ENCODE assay signal across 8 mouse cellular contexts in the genomic region with DNA sequence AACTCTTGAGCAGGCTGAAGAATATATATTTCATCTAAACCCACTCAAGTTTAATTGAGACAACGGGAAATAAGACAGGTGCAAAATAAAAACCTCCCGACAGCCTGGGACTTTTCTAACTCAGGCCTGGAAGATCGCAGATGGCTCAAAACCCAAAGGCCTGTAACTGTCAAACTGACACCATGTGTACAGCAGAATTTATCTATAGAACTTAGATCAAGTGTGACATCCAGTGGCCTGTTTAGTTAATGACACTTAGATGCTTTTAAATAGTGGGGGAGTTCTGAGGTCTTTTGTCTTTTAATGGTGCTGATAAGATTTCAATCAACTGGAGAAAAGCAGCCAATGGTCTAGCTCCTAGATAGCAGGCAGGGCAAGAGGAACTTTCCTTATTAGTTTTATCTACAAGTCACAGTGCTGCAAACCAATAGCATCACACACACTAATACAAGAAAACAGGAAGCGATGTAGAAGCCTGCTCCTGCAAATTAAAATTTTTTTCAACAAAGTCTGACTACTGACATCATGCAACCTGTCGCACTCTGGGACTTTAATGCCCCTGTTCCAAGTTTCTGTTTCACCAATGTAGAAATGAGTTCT.
DNase-seq lines count a peak whose midpoint lies in the region; ATAC-seq lines count a peak whose summit lies in the region.

No protein-coding gene starts in this region.

- no peak overlapping the region for H3K4me3 ChIP-seq in limb, embryonic 13.5 days
- H3K4me3 ChIP-seq in limb, embryonic 10.5 days: no peak overlapping the region

- no peak overlapping the region for H3K4me2 ChIP-seq in limb, embryonic 13.5 days (replicated peaks)

- H3K4me1 ChIP-seq in limb, embryonic 13.5 days: no peaks in the 10 kb centered on the region
- H3K4me1 ChIP-seq in limb, embryonic 10.5 days: no peaks in the 10 kb centered on the region

- ATAC-seq in limb, embryonic 13.5 days (ENCODE audit: low FRiP score, low read depth): peak; percentile 32; the same call in 1 of the 2 replicates

- no peak overlapping the region for H3K27ac ChIP-seq in limb, embryonic 13.5 days
- H3K27ac ChIP-seq in limb, embryonic 10.5 days: no peak overlapping the region

- peak; percentile 42 for DNase-seq in embryo, embryonic 10 days (ENCODE audit: low spot score)
- DNase-seq in embryo, embryonic 9.5 days (ENCODE audit: extremely low spot score): no peak
- no peak for DNase-seq in limb, embryonic 10.5 days (ENCODE audit: low spot score)
- DNase-seq in WW6 (ENCODE audit: low read depth, low spot score): peak; percentile 1
- peak; percentile 12 for DNase-seq in mesoderm, embryonic 11.5 days (ENCODE audit: low read depth, low spot score)
- no peak for DNase-seq in adrenal gland, postnatal 25 days
- DNase-seq in right cerebral cortex, postnatal 4 days: no peak

- peaks cover 24% of the 10 kb centered on the region for H3K27me3 ChIP-seq in limb, embryonic 13.5 days
- H3K27me3 ChIP-seq in limb, embryonic 10.5 days (ENCODE audit: low read depth, poor library complexity, severe bottlenecking): peaks cover 11% of the 10 kb centered on the region; the same call in 1 of the 2 replicates

- WGBS in limb, embryonic 13.5 days: 65% methylated on average over 5 of the region's 5 CpGs
- 81% methylated on average over 5 of the region's 5 CpGs for WGBS in limb, embryonic 10.5 days

- no peaks in the 10 kb centered on the region for H3K36me3 ChIP-seq in limb, embryonic 13.5 days
- H3K36me3 ChIP-seq in limb, embryonic 10.5 days: no peaks in the 10 kb centered on the region

- H3K9ac ChIP-seq in limb, embryonic 13.5 days: no peak overlapping the region

- H3K9me3 ChIP-seq in limb, embryonic 13.5 days: no peaks in the 10 kb centered on the region
- H3K9me3 ChIP-seq in limb, embryonic 10.5 days (replicated peaks): no peaks in the 10 kb centered on the region

Comparison
In these comparisons a context has a peak if more than half of its experiments do, and no peak if none do; other contexts are left out.
1. DNase-seq: peak in embryo, embryonic 10 days (single experiment), WW6 (single experiment) and mesoderm, embryonic 11.5 days (single experiment); none in embryo, embryonic 9.5 days (single experiment), limb, embryonic 10.5 days (single experiment), adrenal gland, postnatal 25 days (single experiment) and right cerebral cortex, postnatal 4 days (single experiment).